In the genomic region with DNA sequence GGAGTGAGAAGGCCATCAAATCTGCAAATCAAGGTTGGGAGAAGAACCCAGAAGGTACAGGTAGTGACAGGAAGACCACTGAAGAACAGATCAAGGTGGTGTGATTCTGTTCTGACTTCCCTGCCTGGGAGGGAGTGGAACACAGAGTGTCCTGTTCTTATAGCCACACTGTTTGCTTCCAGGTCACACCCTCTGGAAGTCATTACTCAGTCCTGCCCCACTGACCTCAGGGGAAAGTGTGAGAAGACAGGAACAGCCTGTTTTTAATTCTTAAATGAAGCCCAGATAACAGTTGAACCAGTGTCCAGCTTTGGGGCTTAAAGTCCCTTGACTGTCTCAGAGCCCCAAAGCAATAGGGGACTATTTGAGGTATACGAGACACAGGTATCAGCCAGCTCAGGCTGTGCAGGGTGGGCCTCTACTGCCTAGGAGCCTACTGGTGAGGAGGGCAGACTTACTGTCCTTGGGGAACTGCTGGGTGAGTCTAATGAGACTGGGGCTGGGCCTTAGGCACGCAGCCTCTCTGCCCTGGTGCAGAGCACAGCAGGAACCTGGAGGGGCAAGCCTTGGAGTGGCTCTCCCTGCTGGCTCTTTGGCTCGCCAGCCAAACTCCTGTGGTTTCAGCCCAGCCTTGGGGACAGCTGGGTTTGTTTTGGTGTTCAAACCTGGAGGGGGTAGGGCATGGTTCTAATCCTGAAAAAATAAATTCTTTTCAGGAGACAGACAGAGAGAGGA, we compare ENCODE assay signal across 10 mouse cellular contexts. TPM values are rescaled to one million over a fixed set of nuclear protein-coding genes. Genes with fewer than 3 reads are reported as not detected.
DNase-seq lines count a peak whose midpoint lies in the region; ATAC-seq and TF ChIP-seq lines count a peak whose summit lies in the region.
"Had no signal": no experiment of that assay in that cellular context is flagged by ENCODE, and none has a peak within 500 bp of the region (broad histone marks: within the 10 kb centered on the region; RNA-seq: fewer than 3 reads in every experiment).

No protein-coding gene starts in this region.

- H3K4me1 ChIP-seq in cerebellum, adult 2 months (ENCODE audit: control insufficient read depth, insufficient read depth, low read length): peaks cover 3% of the 10 kb centered on the region; the same call in 1 of the 2 replicates
- no peaks in the 10 kb centered on the region for H3K4me1 ChIP-seq in liver, postnatal 0 days (ENCODE audit: insufficient read depth)
- H3K4me1 ChIP-seq in liver, embryonic 11.5 days (replicated peaks; ENCODE audit: control insufficient read depth, insufficient read depth, low read length): no peaks in the 10 kb centered on the region
- H3K4me1 ChIP-seq: neural tube, embryonic 13.5 days had no signal

- H3K27me3 ChIP-seq in cerebellum, adult 2 months (ENCODE audit: control insufficient read depth, insufficient read depth, low read length): no peaks in the 10 kb centered on the region; the same call in 1 of the 2 replicates
- H3K27me3 ChIP-seq in liver, postnatal 0 days (ENCODE audit: insufficient read depth, low read length): no peaks in the 10 kb centered on the region
- H3K27me3 ChIP-seq in liver, embryonic 11.5 days (replicated peaks; ENCODE audit: control insufficient read depth, insufficient read depth, low read length): no peaks in the 10 kb centered on the region
- H3K27me3 ChIP-seq: neural tube, embryonic 13.5 days had no signal

- H3K27ac ChIP-seq in cerebellum, adult 2 months (ENCODE audit: insufficient read depth, low read length): no peak overlapping the region
- H3K27ac ChIP-seq in liver, postnatal 0 days (ENCODE audit: low read depth): no peak overlapping the region
- no peak overlapping the region for H3K27ac ChIP-seq in liver, embryonic 11.5 days (ENCODE audit: low read depth, low read length)
- H3K27ac ChIP-seq: hindbrain, embryonic 14.5 days; neural tube, embryonic 13.5 days had no signal

- ATAC-seq in cerebellum, adult (ENCODE audit: insufficient number of reproducible peaks, low FRiP score, low TSS enrichment): no peak
- ATAC-seq in liver, postnatal 0 days: 0 out of 2 replicates have a peak, but pooled peaks have one; percentile 27
- ATAC-seq in liver, embryonic 11.5 days (replicated peaks; ENCODE audit: low FRiP score): no peak

- no peak for TF ChIP-seq EP300 in liver, postnatal 0 days (IDR thresholded peaks at IDR 0.05; ENCODE audit: low read depth)

- H3K9ac ChIP-seq in liver, postnatal 0 days (replicated peaks): no peak overlapping the region
- H3K9ac ChIP-seq in liver, embryonic 11.5 days (ENCODE audit: low read depth, low read length): no peak overlapping the region
- H3K9ac ChIP-seq: hindbrain, embryonic 14.5 days; neural tube, embryonic 13.5 days had no signal

- no peak for TF ChIP-seq POLR2A in cerebellum, adult 2 months (IDR thresholded peaks at IDR 0.05; ENCODE audit: borderline replicate concordance, insufficient read depth, low read length)

- H3K4me2 ChIP-seq in liver, postnatal 0 days (ENCODE audit: low read depth, low read length): no peak overlapping the region
- H3K4me2 ChIP-seq in liver, embryonic 11.5 days: no peak overlapping the region
- H3K4me2 ChIP-seq: hindbrain, embryonic 14.5 days; neural tube, embryonic 13.5 days had no signal

- TF ChIP-seq CTCF in cerebellum, adult 2 months (IDR thresholded peaks at IDR 0.05; ENCODE audit: borderline replicate concordance, insufficient read depth, low read depth, low read length): no peak
- no peak for TF ChIP-seq CTCF in liver, postnatal 0 days (IDR thresholded peaks at IDR 0.05; ENCODE audit: low read depth)

- H3K4me3 ChIP-seq in cerebellum, adult 2 months (replicated peaks; ENCODE audit: insufficient read depth, low read depth, low read length): no peak overlapping the region
- H3K4me3 ChIP-seq in liver, postnatal 0 days (ENCODE audit: low read depth, low read length): no peak overlapping the region
- H3K4me3 ChIP-seq in liver, embryonic 11.5 days (ENCODE audit: low read depth, low read length): no peak overlapping the region
- H3K4me3 ChIP-seq: neural tube, embryonic 13.5 days had no signal

- H3K36me3 ChIP-seq in liver, postnatal 0 days (replicated peaks; ENCODE audit: insufficient read depth, low read length): no peaks in the 10 kb centered on the region
- H3K36me3 ChIP-seq in liver, embryonic 11.5 days (ENCODE audit: control insufficient read depth, insufficient read depth, low read length): no peaks in the 10 kb centered on the region
- H3K36me3 ChIP-seq: neural tube, embryonic 13.5 days had no signal

- 46% methylated on average over 3 of the region's 3 CpGs for WGBS in cerebellum, adult 2 months
- 61% methylated on average over 3 of the region's 3 CpGs for WGBS in liver, postnatal 0 days (ENCODE audit: insufficient replicate concordance)
- WGBS in liver, embryonic 11.5 days: 47% methylated on average over 3 of the region's 3 CpGs

- DNase-seq in cerebellum, adult 2 months: peak; percentile 20 to 32
- DNase-seq in liver, postnatal 0 days: no peak
- no peak for DNase-seq in liver, embryonic 11.5 days (ENCODE audit: low spot score)
- peak; percentile 7 for DNase-seq in embryo, embryonic 9.5 days (ENCODE audit: extremely low spot score)
- DNase-seq in lung, postnatal 4 days: peak; percentile 9 to 31
- DNase-seq in frontal cortex, postnatal 14 days (ENCODE audit: low spot score in 2 of 2): no peak
- no peak for DNase-seq in frontal cortex, postnatal 36 days (ENCODE audit: low spot score in 2 of 2)

- H3K9me3 ChIP-seq in liver, postnatal 0 days (ENCODE audit: low read length): no peaks in the 10 kb centered on the region
- no peaks in the 10 kb centered on the region for H3K9me3 ChIP-seq in liver, embryonic 11.5 days (ENCODE audit: control insufficient read depth, low read length)
- H3K9me3 ChIP-seq: neural tube, embryonic 13.5 days had no signal

RNA-seq across cellular contexts. Expression of gene Adra1b, which starts 57.4 kb away (rescaled TPM):
- polyA plus RNA-seq in cerebellum, adult 2 months (2012; rRNA removed): 9.7 and 10.4 TPM in 2 replicates
- 6.4 and 6.6 TPM in 2 replicates for polyA plus RNA-seq in liver, postnatal 0 days (2015; fragmentation: Nextera tagmentation; extraction: Ambion mirVana)
- polyA plus RNA-seq in liver, embryonic 11.5 days (2014; fragmentation: Nextera tagmentation; extraction: Ambion mirVana): 0.55 and 1.0 TPM in 2 replicates

Comparison
In these comparisons a context has a peak if more than half of its experiments do, and no peak if none do; other contexts are left out.
1. DNase-seq: peak in cerebellum, adult 2 months (2 of 2), embryo, embryonic 9.5 days (single experiment) and lung, postnatal 4 days (2 of 2); none in liver, postnatal 0 days (single experiment), liver, embryonic 11.5 days (single experiment), frontal cortex, postnatal 14 days (0 of 2) and frontal cortex, postnatal 36 days (0 of 2).